Mouse (Mus musculus) activated CD4-positive, CD25-positive, alpha-beta regulatory T cell, adult 4 months (primary cell): ENCODE data around the gene Pccb. TPM values are rescaled to one million over a fixed set of nuclear protein-coding genes. Genes with fewer than 3 reads are reported as not detected.

Experiments used
- ATAC-seq: one replicate; pipeline ENCODE4 v1.8.0; 2017
- polyA plus RNA-seq, 2 experiments: library from polyadenylated mRNA; unstranded; fragments of 100-300 nt; shearing (Covaris generic); gene quantifications; one replicate each; pipeline ENCODE4 v1.2.1; 2017

Gene Pccb
- polyA plus RNA-seq, 2 experiments from 2014 or later, result 5.6 to 7.8 TPM

GRCm38 (mm10) chr9:100982786-100983185, 51.9 kb downstream of the Pccb start:
- ATAC-seq, result no peak

- ATAC-seq, result no peak
Observed at GRCm38 (mm10) chr9:100979260-100979659, 55.4 kb downstream of the Pccb start.

GRCm38 (mm10) chr9:100978666-100979065, 56.0 kb downstream of the Pccb start:
- ATAC-seq, result no peak

GRCm38 (mm10) chr9:100969461-100969860, 65.2 kb downstream of the Pccb start:
- ATAC-seq, result no peak

GRCm38 (mm10) chr9:100964106-100964505, 70.6 kb downstream of the Pccb start:
- no peak for ATAC-seq

GRCm38 (mm10) chr9:100963428-100963912, 71.2 kb downstream of the Pccb start:
- no peak for ATAC-seq

- ATAC-seq, result no peak
Observed at GRCm38 (mm10) chr9:100962903-100963427, 71.7 kb downstream of the Pccb start.

GRCm38 (mm10) chr9:100951481-100951880, 83.2 kb downstream of the Pccb start:
- ATAC-seq, result no peak

- no peak for ATAC-seq
Observed at GRCm38 (mm10) chr9:100944677-100945365, 89.9 kb downstream of the Pccb start.

- no peak for ATAC-seq
Observed at GRCm38 (mm10) chr9:100942042-100942441, 92.7 kb downstream of the Pccb start.

Other genes starting within 250 kb of the Pccb start
- gene Msl2, start 39.2 kb upstream of the Pccb start, polyA plus RNA-seq, result 10 to 100 TPM; 11.6 to 12.2 TPM
- 1 to 10 TPM in 1 of 2 experiments, under 1 TPM in 1; 0.87 to 1.4 TPM for gene Ppp2r3a, start 216.9 kb upstream of the Pccb start, polyA plus RNA-seq